Mouse (Mus musculus): Measurements from ENCODE around the gene Insyn1. TPM values are rescaled to one million over a fixed set of nuclear protein-coding genes. Genes with fewer than 3 reads are reported as not detected.

Insyn1 gene
- total RNA-seq, 4 experiments from 2014 or later, result 211 to 240 (median 223) TPM

- DNase-seq (ENCODE audit: low spot score in 2 of 2), result no peak
Observed at GRCm38 (mm10) chr9:58473211-58473815, 15.1 kb upstream of the Insyn1 start.

GRCm38 (mm10) chr9:58487076-58487475 is 1.3 kb upstream of the Insyn1 start:
- no peak for DNase-seq (ENCODE audit: low spot score in 2 of 2)

DNA sequence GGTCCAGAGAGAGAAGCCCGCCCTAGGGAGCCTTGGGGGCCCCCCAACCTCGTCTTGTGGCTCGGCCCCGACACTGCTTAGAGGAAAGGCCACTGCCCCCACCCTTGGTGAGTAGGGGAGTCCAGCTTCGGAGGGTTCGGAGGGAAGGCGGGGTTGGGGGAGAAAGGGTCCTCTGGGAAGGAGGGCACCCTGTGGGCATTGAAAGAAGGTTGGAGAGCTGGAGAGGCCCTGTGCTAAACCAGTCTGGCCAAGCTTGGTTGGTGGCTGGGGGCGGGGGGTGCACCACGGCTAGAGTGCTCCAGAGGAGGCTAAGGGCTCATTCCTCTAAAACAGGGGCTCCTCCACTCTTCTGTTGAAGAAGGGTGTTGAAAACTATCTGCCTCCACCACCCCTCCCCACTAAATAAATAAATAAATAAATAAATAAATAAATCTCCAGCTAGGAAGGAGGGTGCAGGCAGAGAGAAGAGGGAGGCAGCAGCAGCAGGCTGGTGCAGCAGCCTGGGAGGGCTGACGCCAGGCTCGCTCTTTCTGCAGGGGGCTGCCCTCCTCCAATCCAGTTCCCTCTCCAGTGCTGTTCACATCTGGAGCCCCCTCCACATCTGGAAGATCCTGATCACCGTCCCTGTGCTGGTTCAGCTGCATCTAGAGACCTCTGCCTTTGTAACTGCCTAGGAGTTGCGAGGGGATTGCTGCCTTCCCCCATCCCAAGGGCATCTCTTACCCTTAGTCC is 896 bp downstream of the Insyn1 start:
- DNase-seq (ENCODE audit: low spot score in 2 of 2), result no peak

DNA sequence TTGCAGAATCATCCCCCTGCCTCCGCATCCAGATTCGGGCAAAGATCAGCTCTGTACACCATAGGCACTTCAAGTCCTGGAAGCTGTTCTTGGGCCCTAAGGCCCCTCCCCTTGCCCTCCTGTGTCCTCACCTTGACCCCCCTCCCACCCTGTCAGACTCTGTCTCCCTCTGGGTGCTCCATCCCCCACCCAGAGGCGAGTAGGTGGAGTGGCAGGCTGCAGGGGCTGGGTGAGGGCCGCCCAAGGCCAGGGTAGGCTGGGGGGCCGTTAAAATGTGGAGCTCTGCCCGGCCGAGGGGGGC is 1.4 kb downstream of the Insyn1 start:
- DNase-seq (ENCODE audit: low spot score in 2 of 2), result no peak

- no peak for DNase-seq (ENCODE audit: low spot score in 2 of 2)
Observed at GRCm38 (mm10) chr9:58490391-58490790, 2.0 kb downstream of the Insyn1 start.

GRCm38 (mm10) chr9:58495035-58495434 is 6.6 kb downstream of the Insyn1 start:
- no peak for DNase-seq (ENCODE audit: low spot score in 2 of 2)

GRCm38 (mm10) chr9:58496470-58497182 is 8.2 kb downstream of the Insyn1 start:
- DNase-seq (ENCODE audit: low spot score in 2 of 2), result no peak

DNA sequence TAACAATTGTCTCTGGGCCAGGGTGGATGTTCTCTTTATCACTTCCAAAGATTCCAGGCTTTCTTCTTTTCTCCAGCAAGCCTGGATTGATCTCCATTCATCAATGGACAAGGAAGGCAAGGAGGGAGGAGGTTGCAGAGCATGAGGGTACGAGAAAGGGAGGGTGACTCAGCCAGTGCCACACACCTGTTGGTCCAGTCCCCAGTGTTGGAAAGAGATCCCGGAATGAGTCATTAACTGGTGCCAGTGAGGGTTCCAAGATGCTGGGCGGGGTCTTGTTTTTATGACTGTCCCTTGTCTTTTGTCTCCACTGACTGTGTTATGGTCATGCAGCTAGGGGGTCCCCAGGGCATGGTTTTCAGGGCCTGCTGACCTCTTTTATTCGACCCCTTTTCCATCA is 9.5 kb downstream of the Insyn1 start:
- DNase-seq (ENCODE audit: low spot score in 2 of 2), result no peak

DNA sequence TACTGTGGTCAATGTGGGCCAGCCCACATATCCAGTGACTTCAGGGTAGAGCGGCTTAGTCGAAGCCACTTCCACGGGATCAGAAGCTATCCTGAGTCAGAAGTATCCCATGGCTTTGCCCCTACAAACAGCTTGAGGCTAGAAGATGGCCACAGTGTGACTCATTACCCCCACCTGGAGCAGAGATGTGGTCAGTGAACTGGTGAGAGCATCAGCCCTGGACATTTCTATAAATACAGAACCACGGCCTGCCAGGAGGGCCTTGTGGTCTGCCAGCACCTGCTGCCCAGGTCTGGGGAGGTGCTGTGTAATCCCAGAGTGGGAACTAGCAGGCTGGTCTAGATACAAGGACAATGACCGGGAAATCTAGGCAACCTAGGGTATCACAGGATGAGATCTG is 12.5 kb downstream of the Insyn1 start:
- no peak for DNase-seq (ENCODE audit: low spot score in 2 of 2)

DNA sequence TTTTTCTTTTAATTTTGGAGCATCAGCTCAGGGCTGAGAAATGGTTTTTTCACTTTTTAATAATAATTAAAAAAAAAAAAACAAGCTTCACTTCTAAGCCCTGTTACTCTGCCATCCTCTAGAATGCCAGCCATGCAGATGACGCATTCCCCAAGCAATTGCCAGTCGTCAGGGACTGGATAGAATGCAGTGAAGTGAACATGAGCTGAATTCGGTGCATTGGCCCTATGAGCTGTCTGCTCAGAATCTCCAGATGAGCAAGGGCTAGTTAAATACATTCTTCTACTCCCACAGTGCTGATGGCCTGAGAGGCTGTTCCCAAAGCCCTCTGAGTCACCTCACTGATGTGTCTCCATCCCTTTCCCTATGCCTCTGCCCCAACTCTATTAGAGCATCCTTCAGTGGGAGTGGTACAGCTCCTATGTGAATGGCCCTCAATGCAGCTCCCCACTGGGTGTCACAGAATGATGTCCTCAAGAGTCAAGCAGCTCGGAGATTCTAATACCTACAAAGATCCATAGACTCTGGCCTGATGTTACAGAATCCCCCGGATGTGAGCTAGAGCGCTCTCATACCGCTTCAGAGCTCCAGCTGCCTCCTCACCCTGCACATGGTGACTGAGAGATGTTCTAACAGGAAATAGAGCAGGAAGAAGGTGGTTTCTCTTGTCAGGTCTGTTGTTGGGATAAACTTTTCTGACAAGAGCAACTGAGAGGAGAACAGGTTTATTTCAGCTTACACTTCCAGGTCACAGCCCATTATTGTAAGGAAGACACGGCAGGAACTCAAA is 19.0 kb downstream of the Insyn1 start:
- no peak for DNase-seq (ENCODE audit: low spot score in 2 of 2)

DNA sequence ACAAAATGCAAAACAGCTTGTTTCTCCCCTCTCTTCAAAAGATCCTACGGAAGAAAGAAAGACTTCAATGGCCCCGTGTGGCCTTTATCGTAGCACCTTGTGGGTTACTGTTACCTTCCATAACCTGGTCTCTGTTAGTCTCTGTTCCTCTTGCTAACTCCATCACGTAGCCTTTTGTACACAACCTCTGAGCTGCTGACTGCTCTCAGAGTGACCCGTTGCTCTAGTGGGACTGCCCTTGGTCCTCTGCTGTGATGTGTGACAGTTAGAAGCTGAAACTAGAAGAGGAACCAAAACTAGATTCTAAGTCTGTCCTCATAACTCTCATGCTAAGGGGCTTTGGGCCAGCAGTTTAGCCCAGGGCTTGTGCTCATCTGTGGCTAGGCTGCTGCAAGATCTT is 22.0 kb downstream of the Insyn1 start:
- no peak for DNase-seq (ENCODE audit: low spot score in 2 of 2)

- no peak for DNase-seq (ENCODE audit: low spot score in 2 of 2)
Observed at GRCm38 (mm10) chr9:58513749-58514148, 25.3 kb downstream of the Insyn1 start.

GRCm38 (mm10) chr9:58516480-58516879 is 28.1 kb downstream of the Insyn1 start:
- DNase-seq (ENCODE audit: low spot score in 2 of 2), result no peak

DNA sequence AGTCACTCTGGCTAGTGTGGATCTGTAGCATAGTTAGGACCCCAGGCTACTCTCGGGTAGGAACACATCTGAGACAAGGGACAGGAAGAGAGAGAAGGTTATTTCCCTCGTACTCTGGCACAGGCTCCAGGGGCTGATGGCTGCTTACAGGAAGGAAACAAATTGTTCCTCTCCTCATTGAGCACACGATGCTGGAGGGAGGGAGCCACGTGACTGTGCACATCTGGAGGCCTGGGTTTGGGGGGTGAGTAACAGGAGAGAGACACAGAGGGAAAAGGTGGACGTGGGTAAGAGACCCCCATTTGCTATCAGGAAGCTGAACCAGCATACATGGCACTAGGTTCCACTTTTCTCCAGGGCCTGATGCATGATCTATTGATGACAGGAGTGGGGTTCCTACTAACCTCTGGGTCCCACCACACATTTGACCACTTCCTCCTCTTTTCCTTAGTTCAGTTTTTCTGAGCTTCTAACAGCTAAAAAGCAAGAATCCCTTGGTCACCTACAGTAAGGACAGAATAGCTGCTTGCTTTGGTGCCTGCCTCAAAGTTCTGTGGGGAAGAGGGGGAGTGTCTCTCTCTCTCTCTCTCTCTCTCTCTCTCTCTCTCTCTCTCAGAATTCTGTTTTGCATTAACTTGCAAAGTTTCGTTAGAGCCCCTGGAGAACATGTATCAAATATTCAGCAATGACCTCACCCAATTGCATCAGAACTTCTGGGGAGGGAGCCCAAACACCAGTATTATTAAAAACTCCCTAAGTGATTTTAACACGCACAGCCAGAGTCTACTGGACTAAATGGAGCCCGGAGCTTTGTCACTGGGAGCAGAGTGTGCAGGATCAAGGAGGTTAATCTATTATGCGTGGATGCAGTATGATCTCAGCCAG is 29.7 kb downstream of the Insyn1 start:
- DNase-seq (ENCODE audit: low spot score in 2 of 2), result no peak

DNA sequence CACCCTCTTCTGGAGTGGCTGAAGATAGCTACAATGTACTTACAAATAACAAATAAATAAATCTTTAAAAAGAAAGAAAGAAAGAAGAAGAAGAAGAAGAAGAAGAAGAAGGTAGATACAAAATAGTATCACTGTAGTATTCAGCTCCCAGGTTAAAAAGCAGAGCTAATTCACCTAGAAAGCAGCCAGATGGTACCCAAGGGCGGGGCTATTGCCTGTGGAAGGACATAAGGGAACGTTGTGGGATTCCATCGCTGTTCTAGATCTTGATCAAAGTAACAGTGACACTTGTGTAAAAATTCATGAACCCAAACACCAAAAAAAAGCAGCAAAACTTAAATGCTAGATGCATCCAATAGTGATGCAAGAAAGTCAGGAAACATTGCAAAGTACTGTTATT is 31.6 kb downstream of the Insyn1 start:
- no peak for DNase-seq (ENCODE audit: low spot score in 2 of 2)

- no peak for DNase-seq (ENCODE audit: low spot score in 2 of 2)
Observed at GRCm38 (mm10) chr9:58520816-58521581, 32.6 kb downstream of the Insyn1 start.

DNA sequence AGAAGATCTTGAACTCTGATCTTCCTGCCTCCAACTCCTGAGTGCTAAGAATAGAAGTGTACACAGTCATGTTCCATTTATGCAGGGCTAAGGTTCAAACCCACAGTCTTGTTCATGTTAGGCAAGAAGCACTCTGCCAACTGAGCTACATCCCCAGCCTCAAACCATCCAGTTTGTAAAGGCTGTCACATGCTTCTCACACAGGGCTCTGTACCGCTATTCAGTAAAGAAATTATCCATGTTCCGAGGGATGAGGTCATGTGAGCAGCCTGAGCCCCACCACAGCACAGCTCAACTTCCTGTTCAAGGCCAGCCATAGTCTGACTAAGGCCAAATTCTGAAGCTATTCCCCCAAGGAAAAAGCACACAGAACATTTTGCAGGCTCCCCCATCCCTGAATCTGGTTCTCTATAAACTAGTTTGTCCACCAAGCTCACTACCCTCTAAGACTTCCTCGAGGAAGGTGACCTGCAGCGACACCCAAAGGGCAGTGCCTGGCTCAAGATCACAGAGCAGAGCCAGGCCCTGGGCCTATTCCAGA is 33.5 kb downstream of the Insyn1 start:
- no peak for DNase-seq (ENCODE audit: low spot score in 2 of 2)

GRCm38 (mm10) chr9:58525108-58525507 is 36.7 kb downstream of the Insyn1 start:
- no peak for DNase-seq (ENCODE audit: low spot score in 2 of 2)

DNA sequence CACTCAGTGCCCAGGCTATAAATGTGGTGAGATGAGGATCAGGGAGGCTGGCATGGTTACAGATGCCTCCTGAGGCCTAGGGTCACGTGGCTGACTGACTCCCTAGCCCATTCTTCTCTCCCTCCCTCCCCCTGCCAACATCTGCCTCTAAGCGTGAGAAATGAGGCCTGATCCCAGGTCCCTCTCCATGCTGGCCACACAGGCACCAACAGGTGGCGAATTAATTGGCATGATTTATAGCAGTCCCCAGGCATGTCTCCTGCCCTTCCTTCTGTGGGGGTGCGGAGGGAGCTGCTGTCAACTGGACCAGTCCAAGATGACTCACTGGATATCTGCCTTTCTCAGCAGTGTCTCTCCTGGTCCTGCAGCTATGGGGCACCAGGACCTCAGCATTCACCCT is 39.4 kb downstream of the Insyn1 start:
- no peak for DNase-seq (ENCODE audit: low spot score in 2 of 2)

DNA sequence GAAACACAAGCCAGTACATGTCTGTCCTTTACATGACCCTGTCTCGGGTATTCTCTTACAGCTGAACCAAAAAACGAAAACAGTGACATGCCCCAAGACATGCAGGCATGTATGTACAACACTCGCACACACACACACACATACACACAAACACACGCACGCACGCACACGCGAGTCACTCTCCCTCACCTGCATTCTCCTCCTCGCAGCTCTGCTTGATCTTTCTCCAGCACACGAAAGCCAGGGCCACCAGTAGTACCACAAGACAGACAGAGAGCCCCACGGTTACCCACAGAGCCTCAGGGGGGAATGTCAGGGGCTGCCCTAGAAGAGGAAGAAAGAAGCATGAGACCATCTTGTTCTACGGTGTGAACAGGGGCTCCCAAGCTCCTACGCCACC is 42.0 kb downstream of the Insyn1 start:
- DNase-seq (ENCODE audit: low spot score in 2 of 2), result no peak

All from layer of hippocampus, adult 8-10 months (tissue).